Mouse (Mus musculus): Measurements from ENCODE around the gene Cst10.

Gene Cst10

DNA sequence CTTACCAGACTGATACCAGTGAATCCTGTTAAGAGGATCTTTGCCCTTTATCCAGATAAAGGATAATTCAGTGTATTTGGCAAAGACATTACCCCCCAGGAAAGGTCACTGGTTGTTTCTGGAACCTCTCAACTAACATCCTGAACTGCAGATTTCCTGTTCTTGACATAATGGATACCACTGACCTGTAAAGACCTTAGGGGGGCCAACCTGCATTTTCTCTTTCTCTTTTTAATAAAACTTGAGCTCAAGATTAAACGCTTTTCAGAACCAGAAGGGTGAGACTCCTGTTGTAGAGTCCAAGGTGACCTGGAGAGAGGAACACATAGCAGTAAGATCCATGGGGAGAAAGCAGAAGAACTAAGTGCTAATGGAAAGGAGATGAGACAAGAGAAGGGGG lies at the start of gene Cst10:
Gene Cst10, plus strand, starts transcription at position 301 of the 400 bp plus-strand sequence.
- no peak for DNase-seq

DNA sequence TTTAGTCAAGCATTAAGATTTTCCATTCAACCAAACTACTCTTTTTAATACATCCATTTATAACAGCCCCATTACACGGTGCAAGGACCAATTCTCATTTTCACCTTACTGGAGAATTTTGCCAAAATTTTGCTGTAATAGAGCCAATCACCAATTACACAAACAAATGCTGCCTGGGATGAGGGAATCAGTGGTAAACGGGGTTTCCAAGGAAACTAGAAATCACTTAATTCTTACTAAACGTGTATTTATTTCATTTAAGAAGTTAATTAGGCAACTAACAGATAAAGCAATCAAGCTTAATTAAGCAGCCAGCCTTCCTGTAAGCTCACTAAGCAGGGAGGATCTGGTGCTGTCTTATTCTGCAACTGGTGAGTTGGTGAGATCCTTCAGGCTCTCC lies 11.9 kb upstream of the Cst10 start:
- DNase-seq, result no peak

DNA sequence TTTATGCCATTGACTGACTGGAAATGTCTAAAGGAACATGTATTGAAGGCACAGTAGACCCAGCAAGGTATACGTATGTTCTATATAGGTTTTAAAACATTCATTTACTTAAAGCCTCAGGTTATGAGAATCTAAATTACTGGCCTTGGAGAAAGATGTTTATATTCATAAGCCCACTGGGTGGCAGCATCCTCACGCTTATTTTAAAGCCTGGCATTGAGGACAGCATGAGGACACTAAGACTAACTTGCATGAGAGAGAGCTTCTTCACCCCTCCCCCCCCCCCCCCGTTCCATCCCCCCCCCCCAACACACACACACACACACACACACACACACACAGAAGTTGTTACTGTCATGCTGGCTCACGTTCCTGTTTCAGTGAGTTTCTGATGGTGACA lies 17.7 kb downstream of the Cst10 start:
- DNase-seq, result peak; percentile 2

All from lung, postnatal 36 days (tissue).